Mouse (Mus musculus) embryonic facial prominence, embryonic 13.5 days (tissue): ENCODE measurements at regions not wholly inside any gene's neighbourhood (a gene's known extent, or its start where the extent isn't known, plus 50 kb on each side); places are given as distances from the start of the nearest gene placed in this dataset.

ENCODE experiments used
- ATAC-seq: fragments of 200-750 bp; cut with Nextera tagmentation; 2 replicates; pipeline ENCODE4 v1.8.0; 2017; ENCODE audit warnings: low read depth; ENCODE audit not compliant: insufficient number of reproducible peaks, insufficient read depth, low FRiP score, low TSS enrichment
- H3K27ac ChIP-seq: fragments of 300-500 bp; sonication (generic); 2 replicates; pipeline ENCODE4 v1.5.1; 2015; ENCODE audit warnings: moderate library complexity, mild to moderate bottlenecking, inconsistent platforms
- H3K27me3 ChIP-seq: fragments of 300-500 bp; sonication (generic); 2 replicates; pipeline ENCODE4 v1.6.1; 2015; ENCODE audit warnings: mild to moderate bottlenecking, inconsistent platforms
- H3K36me3 ChIP-seq: fragments of 300-500 bp; sonication (generic); 2 replicates; pipeline ENCODE4 v1.6.1; 2015; ENCODE audit warnings: mild to moderate bottlenecking, inconsistent platforms
- H3K4me1 ChIP-seq: fragments of 300-500 bp; sonication (generic); 2 replicates; pipeline ENCODE4 v1.6.1; 2015; ENCODE audit warnings: inconsistent platforms
- H3K4me2 ChIP-seq: fragments of 300-500 bp; sonication (generic); 2 replicates; pipeline ENCODE4 v1.6.1; 2015; ENCODE audit warnings: moderate library complexity, mild to moderate bottlenecking, inconsistent platforms
- H3K4me3 ChIP-seq: fragments of 300-500 bp; sonication (generic); 2 replicates; pipeline ENCODE4 v1.5.1; 2015; ENCODE audit warnings: mild to moderate bottlenecking, inconsistent platforms
- H3K9ac ChIP-seq: fragments of 300-500 bp; sonication (generic); 2 replicates; pipeline ENCODE4 v1.6.1; 2015; ENCODE audit warnings: mild to moderate bottlenecking, inconsistent platforms
- H3K9me3 ChIP-seq: fragments of 300-500 bp; sonication (generic); 2 replicates; pipeline ENCODE4 v1.6.1; 2016; ENCODE audit warnings: inconsistent platforms
- WGBS: fragments of 180-500 bp; shearing (Covaris S2); methylation state at CpG from one replicate; pipeline ENCODE4 v1.1.7; 2015; ENCODE audit warnings: mixed read lengths; 5-methylcytosine and 5-hydroxymethylcytosine counted together

DNA sequence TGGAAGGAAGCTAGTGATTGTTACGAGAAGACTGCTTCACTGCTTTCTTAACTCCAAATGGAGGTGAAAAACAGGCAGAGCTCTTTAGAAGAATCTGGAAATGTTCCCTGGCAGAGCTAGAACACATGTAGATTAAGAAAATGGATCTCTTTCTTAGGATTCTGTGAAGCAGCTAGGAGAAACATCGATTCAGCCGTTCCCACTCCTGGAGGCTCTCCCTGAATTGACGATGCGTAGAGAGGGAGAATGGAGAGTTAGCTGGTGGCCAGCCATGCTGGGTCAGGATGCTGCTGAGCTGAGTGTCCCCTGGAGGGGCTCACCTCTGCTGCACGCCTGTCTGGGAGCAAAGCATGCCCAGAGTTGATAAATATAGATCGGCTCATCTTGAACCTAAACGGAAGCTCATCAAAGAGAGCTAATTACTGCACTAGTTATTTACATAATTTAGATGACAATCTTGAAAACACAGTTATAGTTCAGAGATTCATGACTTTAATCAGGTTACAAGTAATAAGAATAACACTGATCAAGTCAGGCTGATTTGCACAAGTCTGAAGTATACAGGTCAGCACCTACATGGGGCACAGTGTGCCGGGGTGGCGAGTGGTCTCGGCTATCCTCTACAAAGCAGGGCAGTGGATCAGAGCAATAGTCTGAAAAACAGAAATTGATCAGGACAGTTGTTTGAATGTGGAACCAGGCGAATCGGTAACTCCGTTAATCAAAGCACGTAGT is 273.0 kb downstream of the Rngtt start:
- H3K9ac ChIP-seq = no peak overlapping the region
- no peaks in the 10 kb centered on the region for H3K27me3 ChIP-seq
- H3K4me1 ChIP-seq = peaks cover 19% of the 10 kb centered on the region
- no peak overlapping the region for H3K27ac ChIP-seq
- no peaks in the 10 kb centered on the region for H3K9me3 ChIP-seq
- H3K36me3 ChIP-seq = no peaks in the 10 kb centered on the region
- H3K4me3 ChIP-seq = no peak overlapping the region
- WGBS = 80% methylated on average over 15 of the region's 15 CpGs
- no peak for ATAC-seq
- no peak overlapping the region for H3K4me2 ChIP-seq

DNA sequence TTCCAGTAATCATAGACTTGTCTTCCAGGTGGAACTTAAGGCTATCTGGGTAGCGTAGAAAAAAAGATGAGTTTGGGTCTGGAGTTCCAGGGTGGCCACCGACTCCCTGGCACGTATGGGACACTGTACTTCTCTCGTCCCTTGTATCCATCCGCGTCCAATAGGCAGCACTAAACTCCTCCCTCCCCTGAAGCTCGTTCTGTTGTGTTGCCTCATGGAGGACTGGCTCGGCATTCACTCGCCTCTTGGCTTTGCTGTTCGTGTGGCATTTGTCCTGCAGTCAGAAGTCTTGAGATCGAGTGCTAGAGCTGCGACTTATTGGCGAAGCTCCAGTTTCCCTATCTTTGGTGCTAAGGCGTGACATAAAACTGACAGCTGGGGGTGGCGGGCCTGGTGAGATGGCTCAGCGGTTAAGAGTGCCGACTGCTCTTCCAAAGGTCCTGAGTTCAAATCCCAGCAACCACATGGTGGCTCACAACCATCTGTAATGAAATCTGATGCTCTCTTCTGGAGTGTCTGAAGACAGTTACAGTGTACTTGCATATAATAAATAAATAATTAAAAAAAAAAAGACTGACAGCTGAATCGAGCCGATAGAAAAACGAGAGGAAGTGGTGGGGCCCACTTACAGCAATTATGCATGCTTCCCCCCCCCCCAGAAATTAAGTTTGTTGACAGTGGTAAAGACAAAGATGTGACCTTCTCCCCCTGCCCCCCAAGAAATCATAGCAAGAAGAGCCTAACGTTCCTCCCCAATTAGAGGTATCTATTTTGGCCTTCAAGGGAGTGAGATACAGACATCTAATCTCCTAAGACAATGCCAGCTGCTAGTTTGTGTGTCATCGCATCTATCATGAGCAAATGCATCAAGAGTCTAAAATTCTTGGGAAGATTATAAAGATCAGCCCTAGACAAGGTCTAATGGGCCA is 274.1 kb downstream of the Rngtt start:
- Histone ChIP-seq H3K4me2 (no peak overlapping the region), H3K9me3 (no peaks in the 10 kb centered on the region), H3K4me3 (no peak overlapping the region), H3K9ac (no peak overlapping the region), H3K4me1 (peaks cover 23% of the 10 kb centered on the region), H3K27ac (no peak overlapping the region), H3K27me3 (no peaks in the 10 kb centered on the region), H3K36me3 (no peaks in the 10 kb centered on the region)
- ATAC-seq = no peak
- 85% methylated on average over 22 of the region's 22 CpGs for WGBS

DNA sequence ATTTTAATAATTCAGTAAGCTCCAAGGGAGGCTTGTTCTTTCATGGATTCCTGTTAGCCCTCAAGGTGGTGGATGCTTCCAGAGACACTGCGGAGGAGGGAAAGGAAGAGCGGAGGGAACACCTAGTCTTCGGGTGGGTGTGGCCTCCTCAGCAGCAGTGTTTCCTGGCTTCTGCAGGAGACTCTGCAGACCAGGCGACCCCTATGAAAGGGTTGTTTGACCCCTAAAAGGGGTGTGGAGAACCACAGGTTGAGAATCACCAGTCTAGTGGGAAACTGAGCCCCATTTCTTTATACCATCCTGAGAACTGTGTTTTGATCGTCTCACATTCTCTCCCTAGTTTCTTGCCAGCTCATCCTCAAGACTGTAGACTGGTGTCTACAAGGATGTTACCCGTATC is 275.7 kb downstream of the Rngtt start:
- 84% methylated on average over 6 of the region's 6 CpGs for WGBS
- H3K4me2 ChIP-seq = no peak overlapping the region
- no peak overlapping the region for H3K9ac ChIP-seq
- ATAC-seq = no peak
- H3K27ac ChIP-seq = 0 out of 2 replicates have a peak overlapping the region, but pooled peaks have one; percentile 73
- H3K4me1 ChIP-seq = peaks cover 24% of the 10 kb centered on the region
- no peaks in the 10 kb centered on the region for H3K9me3 ChIP-seq
- no peaks in the 10 kb centered on the region for H3K36me3 ChIP-seq
- H3K27me3 ChIP-seq = no peaks in the 10 kb centered on the region
- no peak overlapping the region for H3K4me3 ChIP-seq

DNA sequence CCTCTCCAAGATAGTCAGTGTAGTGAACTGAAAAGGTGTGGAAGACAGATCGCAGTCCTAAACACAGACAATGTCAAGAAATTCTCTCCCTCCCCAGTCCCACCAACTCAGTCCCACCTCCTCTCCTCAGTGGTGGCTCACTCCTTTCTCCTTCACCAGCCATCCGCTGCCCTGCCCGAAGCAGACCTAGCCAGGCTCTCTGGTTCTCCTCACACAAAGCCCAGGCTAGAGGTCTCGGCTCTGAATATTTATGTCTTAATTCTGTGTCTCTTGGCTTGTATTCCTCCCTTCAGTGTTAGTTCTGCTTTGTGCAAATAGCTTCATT is 276.1 kb downstream of the Rngtt start:
- Histone ChIP-seq H3K36me3 (no peaks in the 10 kb centered on the region), H3K4me3 (peak overlapping the region; percentile 32), H3K27me3 (no peaks in the 10 kb centered on the region), H3K9ac (0 out of 2 replicates have a peak overlapping the region, but pooled peaks have one; percentile 57), H3K27ac (peak overlapping the region; percentile 73), H3K4me1 (peaks cover 24% of the 10 kb centered on the region), H3K4me2 (peak overlapping the region; percentile 56), H3K9me3 (no peaks in the 10 kb centered on the region)
- ATAC-seq = no peak
- WGBS = 62% methylated on average over 4 of the region's 4 CpGs

DNA sequence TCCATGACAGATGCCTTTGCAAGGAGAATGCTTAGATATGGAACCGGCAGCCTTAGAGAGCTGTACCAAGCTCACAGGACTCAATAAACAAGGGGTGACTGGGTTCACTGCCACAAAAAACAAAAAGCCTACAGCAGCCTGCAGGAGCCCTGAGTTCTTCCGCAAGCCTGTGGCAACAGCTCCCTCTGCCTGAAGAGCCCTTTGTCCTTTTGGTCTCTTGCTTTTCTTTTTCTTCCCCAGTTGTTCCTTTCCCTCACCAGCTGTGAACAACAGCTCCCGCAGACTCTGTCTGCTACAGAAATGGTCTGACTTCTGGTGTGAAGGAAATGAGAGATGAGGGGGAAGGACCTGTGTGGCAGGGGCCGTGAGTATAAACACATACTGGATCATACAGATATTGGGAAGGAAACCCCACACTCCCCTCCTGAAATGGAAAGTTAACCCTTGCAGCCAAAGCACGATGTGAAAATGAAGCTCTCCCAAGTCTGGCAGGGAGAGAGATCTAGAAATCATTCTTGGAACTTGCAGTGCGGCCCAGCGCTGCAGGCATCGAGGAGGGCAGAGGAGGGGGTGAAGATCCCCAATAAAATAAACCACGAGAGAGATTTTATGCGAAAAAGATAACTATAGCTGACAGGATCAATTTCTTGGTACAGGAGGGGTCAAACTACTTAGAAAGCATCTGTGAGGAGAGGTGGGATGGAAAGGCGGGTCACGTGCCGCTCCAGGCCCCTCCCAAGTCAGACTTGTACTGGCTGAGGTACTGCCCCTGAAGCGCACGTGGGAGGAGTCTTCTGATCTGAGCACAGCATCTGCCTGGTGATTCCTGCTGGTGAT is 276.7 kb downstream of the Rngtt start:
- ATAC-seq = peak; percentile 83
- H3K9me3 ChIP-seq = no peaks in the 10 kb centered on the region

DNA sequence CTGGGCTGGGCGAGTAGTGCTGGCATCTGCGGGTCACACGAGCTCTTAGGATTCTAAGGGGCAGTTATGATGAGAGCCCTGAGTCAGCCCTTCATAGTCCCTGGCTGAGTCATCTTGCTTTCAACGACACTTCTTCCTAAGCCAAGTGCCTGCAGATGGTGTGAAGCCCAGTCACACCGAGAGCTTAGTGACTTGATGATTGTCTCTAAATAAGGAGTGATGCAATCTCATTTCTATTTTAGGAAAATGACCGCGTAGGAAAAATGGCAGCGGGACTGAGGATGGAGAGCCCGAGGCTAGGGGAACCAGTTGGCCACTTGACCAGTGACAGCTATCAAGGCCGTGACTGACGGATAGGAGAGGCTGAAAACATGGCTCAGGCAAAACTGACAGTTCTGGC is 277.6 kb downstream of the Rngtt start:
- H3K4me2 ChIP-seq = peak overlapping the region; percentile 56; the same call in 1 of the 2 replicates
- no peak for ATAC-seq
- 69% methylated on average over 11 of the region's 11 CpGs for WGBS
- H3K36me3 ChIP-seq = no peaks in the 10 kb centered on the region
- no peaks in the 10 kb centered on the region for H3K27me3 ChIP-seq
- peaks cover 24% of the 10 kb centered on the region for H3K4me1 ChIP-seq
- H3K27ac ChIP-seq = no peak overlapping the region
- H3K4me3 ChIP-seq = no peak overlapping the region
- peaks cover 4% of the 10 kb centered on the region; the same call in 1 of the 2 replicates for H3K9me3 ChIP-seq
- no peak overlapping the region for H3K9ac ChIP-seq

More for the DNA sequence above, 276.7 kb downstream of the Rngtt start:
- Histone ChIP-seq H3K36me3 (no peaks in the 10 kb centered on the region), H3K4me3 (peak overlapping the region; percentile 32), H3K4me1 (peaks cover 24% of the 10 kb centered on the region), H3K27ac (peak overlapping the region; percentile 73), H3K27me3 (no peaks in the 10 kb centered on the region), H3K9ac (peak overlapping the region; percentile 57), H3K4me2 (peak overlapping the region; percentile 56)
- WGBS = 5% methylated on average over 15 of the region's 15 CpGs

DNA sequence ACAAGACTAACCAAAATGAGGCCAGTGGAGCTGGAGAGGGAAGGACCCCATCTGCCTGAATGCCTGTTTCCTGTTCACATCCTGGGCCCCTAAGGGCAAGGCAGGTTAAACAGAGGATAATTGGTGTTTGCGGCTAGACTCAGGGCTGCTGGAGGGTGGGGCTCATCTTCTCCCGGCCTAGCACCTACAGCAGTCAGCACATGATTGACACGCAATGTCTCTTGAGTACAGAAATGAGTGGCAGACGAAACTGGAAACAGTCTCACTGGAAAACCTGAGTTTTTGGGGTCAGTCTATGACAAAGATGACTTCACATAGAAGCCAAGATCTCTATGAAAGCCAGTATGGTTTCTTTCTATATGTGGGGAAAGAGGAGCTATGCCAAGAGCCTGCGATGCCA is 278.0 kb downstream of the Rngtt start:
- ATAC-seq = no peak
- Histone ChIP-seq H3K27me3 (no peaks in the 10 kb centered on the region), H3K27ac (no peak overlapping the region), H3K4me3 (no peak overlapping the region), H3K9ac (no peak overlapping the region), H3K4me1 (peaks cover 24% of the 10 kb centered on the region), H3K4me2 (no peak overlapping the region), H3K36me3 (no peaks in the 10 kb centered on the region), H3K9me3 (peaks cover 6% of the 10 kb centered on the region; the same call in 1 of the 2 replicates)
- 65% methylated on average over 5 of the region's 5 CpGs for WGBS

DNA sequence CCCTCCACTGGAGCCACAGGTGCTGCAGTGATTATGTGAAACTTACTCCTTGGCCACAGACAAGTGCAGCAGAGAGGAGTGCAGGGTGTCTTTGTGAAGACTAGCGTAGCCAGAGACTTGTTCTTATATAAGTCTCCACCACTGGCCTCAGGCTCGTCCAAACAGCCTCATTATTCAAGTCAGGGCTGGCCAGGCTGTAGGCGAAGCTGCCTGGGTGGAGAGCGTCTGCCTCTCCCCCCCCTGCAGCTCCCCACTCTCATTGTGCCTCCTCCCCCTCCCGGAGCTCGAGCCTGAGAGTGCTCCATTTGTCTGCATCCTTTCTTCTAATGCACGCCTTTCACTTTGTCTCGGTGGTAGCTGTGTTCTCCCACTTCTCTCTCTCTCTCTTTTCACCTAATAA is 279.1 kb downstream of the Rngtt start:
- Histone ChIP-seq H3K36me3 (no peaks in the 10 kb centered on the region), H3K4me3 (no peak overlapping the region), H3K9me3 (peaks cover 6% of the 10 kb centered on the region; the same call in 1 of the 2 replicates), H3K9ac (no peak overlapping the region), H3K4me1 (peaks cover 24% of the 10 kb centered on the region), H3K27me3 (no peaks in the 10 kb centered on the region), H3K27ac (no peak overlapping the region), H3K4me2 (peak overlapping the region; percentile 42)
- 11% methylated on average over 8 of the region's 8 CpGs for WGBS
- no peak for ATAC-seq

DNA sequence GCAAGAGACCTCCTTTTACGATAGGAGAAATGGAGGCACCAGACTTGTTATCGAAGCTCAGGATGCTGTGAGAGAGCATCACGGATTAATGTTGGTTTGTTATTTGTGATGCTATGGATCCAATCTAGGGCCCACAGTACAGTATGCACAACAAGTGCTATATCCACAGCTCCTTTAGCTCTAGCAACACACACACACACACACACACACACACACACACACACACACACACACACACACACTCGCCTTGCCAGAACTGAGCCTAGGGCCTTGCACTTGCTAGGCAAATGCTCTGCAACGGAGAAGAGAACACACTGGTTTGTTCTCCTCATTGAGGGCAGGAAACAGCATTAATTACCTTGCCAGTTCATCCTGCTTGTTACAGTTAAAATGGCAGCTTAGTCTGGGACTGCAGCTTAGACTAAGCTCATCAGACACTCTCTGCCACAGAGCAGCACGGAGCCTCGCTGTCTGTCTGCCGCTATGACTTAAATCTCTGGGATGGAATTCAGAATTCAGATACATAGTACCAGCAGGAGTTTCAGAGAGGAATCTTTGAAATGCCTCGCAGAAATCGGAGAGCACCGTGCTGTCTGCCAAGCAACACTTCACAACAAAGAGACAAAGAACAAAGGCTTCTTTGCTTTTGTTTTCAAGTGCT is 285.0 kb downstream of the Rngtt start:
- H3K36me3 ChIP-seq = no peaks in the 10 kb centered on the region
- 38% methylated on average over 11 of the region's 11 CpGs for WGBS
- no peak overlapping the region for H3K4me2 ChIP-seq
- H3K9me3 ChIP-seq = peaks cover 6% of the 10 kb centered on the region; the same call in 1 of the 2 replicates
- H3K27me3 ChIP-seq = 0 out of 2 replicates have a peak, but pooled peaks cover 5% of the 10 kb centered on the region
- H3K9ac ChIP-seq = no peak overlapping the region
- no peak overlapping the region for H3K27ac ChIP-seq
- no peak for ATAC-seq
- H3K4me3 ChIP-seq = no peak overlapping the region
- H3K4me1 ChIP-seq = 0 out of 2 replicates have a peak, but pooled peaks cover 3% of the 10 kb centered on the region

DNA sequence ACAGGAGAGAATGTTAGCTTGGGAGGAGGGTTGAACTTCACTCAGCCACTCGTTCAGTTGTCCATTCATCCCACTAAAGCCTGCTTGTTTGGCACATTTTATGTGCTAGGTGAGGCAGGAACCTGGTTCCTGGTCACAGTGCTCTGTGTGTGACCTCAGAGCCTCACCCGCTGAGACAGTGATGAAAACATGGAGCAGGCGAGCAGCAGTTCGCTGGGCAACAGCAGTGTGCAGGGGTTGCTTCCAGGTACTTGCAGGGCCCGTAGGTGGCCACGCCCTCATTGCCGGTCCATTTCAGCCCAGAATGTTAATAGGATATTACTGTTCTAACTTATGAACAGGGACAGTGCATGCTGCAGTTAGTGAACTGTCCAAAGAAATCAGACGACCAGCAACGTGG is 285.7 kb downstream of the Rngtt start:
- no peak for ATAC-seq
- Histone ChIP-seq H3K36me3 (no peaks in the 10 kb centered on the region), H3K4me1 (0 out of 2 replicates have a peak, but pooled peaks cover 3% of the 10 kb centered on the region), H3K9ac (no peak overlapping the region), H3K9me3 (peaks cover 6% of the 10 kb centered on the region; the same call in 1 of the 2 replicates), H3K27ac (no peak overlapping the region), H3K27me3 (0 out of 2 replicates have a peak, but pooled peaks cover 5% of the 10 kb centered on the region), H3K4me3 (no peak overlapping the region), H3K4me2 (no peak overlapping the region)
- 74% methylated on average over 9 of the region's 9 CpGs for WGBS
